Mouse (Mus musculus) urinary bladder, postnatal 36 days (tissue): ENCODE data around the gene Slc7a8.

Experiments
- DNase-seq, 2 experiments: peaks; one replicate each; pipeline ENCODE4 v3.0.0; 2022; ENCODE audit warnings: low spot score in 2 of 2, mixed read lengths in 1 of 2

The Slc7a8 gene

DNA sequence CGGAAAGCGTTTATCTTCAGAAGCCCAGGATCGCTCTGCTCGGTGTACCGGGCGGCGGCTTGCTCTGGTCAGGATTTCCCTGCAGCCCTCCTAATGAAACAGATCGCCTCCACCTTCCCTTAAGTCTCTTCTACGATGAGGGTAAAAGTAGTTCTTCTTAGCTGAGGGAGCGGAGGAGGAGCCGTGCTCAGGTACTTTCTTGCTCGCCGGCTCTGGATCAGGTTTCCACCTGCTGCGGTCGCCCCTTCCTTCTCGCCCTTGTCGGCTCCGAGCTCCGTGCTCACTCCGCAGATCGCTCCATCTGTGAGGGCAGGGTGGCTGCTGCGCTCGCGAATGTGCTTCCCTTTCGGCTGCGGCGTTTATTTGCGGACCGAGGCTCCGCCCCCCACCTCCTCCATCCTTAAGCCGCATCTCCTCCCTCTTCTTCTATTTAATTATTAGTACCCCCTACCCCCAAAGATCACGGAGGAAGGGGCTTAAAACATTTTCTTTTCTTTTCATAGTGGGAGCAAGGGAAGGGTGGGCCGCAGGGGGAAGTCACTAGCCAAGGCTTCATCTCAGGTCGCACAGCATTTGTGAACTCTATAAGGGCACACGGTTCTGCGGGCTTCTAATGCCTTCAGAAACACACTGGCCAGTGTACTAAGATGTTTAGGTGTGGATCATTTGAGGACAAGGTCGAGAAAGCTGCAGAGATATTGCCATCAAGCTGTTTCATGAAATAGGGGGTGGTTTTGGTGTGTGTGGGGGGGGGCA, at the start of gene Slc7a8:
Gene Slc7a8 (minus strand): TSS at position 337 of the 756 bp plus-strand sequence.
- DNase-seq, result peak; percentile 54 to 71

DNA sequence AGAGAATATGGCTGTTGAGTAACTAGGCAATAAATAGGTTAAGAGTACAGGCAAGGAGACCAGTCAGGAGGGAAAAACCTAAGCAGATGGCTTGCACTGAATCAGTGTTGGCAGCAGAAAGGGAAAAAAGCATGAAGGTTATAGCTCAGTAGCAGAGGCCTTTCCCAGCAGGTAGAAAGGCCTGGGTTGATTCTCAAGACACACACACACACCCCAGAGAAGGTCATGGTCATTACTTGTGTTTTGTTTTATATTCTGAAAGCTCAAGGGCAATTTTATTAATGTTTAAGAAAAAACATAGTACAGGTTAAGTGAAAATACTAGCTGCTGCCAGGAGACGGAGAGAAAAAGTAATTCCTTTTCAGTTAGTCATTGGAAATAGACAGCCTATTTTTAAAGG, 42.0 kb upstream of the Slc7a8 start:
- no peak for DNase-seq

DNA sequence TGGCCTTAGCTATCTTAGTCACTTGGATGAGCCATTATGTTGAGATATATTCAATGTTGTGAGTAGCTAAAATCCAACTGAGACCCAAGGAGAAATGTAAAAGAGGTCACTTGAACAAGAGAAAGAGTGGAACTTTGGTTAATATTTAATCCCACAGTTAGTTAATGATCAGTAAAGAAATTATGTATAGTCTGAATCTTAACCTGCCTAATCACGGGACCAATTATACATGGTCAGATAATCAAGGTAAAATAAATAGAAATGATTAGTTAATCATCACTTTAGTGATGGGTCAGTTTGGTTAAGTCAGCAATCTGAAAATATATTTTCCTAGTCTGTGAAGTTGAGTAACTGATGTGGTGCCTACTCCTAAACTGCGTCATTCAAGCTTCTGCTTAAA, 40.6 kb upstream of the Slc7a8 start:
- DNase-seq, result no peak

DNA sequence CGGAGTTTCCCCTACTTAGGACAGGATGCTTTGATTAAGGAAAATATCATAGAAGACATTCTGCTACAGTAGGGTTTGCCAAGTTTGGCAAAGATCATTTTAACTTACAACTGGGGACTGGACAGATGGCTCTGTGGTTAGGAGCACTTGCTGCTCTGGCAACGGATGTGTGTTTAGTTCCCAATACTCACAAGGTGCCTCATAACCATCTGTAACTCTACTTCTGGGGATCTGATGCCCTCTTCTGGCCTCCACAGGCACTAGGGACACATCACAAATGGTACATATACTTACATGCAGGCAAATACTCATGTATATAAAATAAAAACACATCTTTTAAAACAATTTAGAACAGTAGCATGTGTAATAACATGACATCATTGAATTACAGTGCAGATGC, 36.0 kb upstream of the Slc7a8 start:
- DNase-seq, result no peak

DNA sequence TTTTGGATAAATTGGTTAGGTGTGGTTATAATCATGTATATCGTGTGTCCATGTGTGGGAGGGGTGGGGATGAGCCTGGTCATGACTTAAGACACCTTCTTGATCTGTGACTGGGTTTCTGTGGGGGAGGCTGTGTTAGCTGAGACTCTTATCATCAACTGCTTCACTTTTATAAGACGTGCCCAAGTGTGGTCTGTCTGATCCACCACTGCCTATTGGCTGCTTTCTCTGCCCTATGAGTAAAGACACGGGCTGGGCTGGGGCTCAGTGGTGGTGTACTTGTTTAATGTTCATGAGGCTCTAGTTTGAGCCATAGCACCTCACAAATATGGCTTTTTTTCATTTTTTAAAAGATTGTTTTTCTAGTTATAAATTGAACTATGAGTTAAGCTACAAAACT, 34.0 kb upstream of the Slc7a8 start:
- no peak for DNase-seq

DNA sequence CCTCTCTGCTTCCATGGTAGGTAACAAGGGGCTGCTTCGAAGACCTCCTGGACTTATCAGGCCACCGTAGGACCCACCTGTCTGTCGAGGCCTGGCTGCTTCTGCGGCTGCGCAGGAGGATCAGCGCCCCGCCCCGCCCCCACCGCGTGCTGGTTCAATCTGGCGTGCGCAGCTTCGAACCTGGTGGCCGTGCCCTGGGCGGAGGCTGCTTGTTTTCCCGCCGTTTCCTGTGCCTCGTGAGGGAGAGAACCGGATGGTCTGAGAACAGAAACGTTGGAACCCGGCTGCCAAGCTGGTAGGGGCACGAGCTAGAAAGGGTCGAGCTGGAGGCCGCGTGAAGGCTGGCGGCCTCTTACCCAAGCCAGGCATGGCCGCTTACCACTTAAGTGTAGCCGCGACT, 32.2 kb upstream of the Slc7a8 start, which contains the start of gene Rnf212b:
Gene Rnf212b (plus strand): TSS at position 151 of the 400 bp plus-strand sequence.
- DNase-seq, result no peak

DNA sequence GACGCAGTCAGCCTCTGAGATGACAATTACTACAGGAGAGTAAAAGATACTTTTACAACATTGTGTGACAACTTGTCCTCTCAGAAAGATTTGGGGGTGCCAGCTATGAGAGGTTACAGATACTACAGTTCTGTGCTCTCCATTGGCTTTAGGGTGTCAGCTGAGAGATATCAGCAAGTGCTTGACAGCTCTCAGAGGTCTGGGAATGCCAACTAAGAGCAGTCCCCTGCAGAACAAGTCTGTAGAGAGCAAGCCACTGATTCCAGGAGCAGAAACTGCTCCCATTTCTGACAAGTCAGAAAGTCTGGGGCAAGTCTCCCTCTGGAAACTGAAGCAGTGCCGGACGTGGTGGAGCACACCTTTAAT, 27.9 kb upstream of the Slc7a8 start:
- DNase-seq, result no peak

DNA sequence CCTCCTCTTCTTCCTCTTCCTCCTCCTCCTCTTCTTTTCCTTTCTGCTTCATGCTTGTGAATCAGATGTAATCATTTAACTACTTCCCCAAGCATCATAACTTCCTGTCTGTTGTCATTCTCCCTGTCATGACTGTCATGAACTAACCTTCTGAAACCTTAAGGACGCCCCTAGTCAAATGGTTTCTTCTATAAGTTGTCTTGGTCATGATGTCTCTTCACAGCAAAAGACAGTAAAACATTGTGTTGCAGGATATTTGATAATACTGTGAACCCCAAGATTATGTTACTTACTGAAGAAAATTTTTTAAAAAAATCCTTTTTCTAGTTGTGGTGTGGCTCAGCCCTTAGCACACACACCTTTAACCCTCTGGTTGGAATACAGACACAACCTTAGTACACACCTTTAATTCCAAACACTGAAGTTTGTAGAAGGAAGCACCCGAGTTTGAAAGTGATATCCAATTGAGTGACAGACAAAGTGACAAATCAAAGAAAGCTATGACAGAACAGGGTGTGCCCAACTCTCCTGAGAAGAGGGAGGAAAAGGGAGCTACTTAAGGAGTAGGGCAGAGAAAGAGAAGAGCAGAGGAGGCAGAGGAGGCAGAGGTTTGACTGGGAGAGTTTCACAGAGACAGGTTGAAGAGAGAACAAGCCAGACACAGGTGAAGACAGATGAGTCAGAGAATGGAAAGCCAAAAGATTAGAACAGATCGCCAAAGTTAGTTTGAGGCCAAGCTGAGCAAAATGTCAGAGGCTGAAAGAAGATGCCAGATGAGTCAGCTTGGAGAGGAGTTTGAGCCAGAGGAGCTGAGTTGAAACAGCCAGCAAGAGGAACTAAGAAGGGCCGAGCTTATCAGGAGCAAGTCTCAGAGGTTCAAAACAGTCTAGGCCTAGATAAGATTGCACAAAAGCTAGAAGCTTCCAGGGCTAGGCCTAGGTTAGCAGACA, 27.2 kb upstream of the Slc7a8 start:
- DNase-seq, result peak; percentile 15 to 22

DNA sequence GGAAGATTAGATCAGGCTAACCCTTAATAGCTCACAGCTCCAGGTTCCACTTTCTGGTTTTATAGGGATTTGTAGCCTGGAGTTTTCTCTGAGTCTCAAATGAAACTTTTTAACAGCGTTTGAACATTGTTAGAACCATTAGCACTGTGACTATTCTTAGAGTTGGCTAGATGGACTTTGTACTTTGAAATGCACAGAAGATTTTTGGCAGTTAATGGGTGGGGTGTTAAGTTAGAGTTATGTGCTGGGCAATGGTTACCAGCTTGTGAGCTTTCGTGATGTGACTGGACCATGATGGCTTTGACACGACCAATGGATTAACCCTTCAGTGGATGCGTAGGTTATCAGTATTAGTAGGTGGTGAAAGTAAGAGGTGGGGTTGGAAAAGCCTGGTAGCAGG, 24.4 kb upstream of the Slc7a8 start:
- DNase-seq, result no peak

DNA sequence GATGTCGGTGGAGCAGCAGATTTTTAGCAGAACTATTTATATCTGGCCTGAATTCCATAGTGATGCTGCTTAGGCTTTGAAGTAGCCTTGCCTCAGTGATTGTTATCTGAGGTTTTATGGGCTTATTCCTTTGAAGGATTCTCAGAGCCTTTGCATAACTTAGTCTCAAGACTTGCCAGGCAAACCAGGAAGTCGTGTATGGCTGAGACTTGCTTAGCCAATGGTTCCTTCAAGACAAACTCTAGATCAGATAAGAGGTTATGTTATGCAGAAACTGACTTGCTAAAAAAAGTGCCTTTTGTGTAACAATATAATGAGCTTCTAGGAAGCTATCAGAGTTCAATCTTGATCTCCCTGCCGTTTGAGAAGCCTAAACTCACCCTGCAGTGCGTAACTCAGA, 20.7 kb upstream of the Slc7a8 start:
- DNase-seq, result no peak

DNA sequence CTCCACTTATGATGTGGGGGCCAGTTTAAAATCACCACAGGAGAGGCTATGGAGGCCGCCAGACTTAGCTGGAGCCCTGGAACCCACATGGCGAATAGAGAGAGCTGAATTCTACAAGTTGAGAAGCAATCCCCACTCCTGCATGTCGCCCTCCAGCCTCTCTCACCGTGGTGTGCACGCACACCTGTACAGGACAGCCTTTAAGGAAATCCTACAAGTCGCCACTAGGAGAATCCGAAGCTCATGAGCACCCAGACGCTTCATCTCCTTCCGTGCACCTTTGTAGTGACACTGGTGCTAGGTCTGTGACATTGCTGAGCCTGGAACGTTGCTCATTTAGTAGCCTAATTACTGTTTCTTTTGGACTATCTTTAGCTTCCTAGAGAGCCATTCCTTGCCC, 17.9 kb upstream of the Slc7a8 start:
- DNase-seq, result no peak

DNA sequence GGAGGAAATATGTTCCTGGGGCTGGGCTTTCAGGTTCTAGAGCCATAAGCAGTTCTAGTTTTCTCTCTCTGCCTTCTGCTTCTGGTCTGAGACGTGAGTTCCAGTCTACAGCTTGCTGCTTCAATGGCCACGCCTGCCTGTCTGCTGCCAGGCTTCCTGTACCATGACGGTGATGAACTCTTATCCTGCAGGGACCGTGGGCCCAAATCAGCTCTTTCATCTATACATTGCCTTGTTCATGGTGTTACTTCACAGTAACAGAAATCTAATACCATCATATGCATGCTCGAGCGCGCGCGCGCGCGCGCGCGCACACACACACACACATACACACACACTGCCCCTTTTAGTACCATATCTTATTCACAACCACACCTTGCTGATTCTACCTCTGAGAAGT, 15.0 kb upstream of the Slc7a8 start:
- no peak for DNase-seq

DNA sequence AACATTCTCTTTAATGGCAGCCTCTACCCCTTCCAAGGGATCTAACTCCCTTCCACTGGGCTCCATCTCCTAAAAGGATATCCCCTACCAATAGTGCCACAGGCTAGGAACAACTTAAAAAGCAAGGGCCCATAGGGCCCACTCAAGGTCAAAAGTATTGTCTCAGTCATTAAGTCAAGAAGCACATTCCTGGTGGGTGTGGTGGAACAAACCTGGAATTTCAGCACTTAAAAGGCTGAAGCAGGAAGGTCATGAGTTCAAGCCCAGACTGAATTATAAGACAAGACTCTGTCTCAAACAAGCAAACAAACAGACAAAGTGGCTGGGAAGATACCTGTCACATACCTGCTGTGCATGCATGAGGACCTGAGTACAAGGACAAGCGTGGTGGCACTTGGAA, 14.2 kb upstream of the Slc7a8 start:
- no peak for DNase-seq

DNA sequence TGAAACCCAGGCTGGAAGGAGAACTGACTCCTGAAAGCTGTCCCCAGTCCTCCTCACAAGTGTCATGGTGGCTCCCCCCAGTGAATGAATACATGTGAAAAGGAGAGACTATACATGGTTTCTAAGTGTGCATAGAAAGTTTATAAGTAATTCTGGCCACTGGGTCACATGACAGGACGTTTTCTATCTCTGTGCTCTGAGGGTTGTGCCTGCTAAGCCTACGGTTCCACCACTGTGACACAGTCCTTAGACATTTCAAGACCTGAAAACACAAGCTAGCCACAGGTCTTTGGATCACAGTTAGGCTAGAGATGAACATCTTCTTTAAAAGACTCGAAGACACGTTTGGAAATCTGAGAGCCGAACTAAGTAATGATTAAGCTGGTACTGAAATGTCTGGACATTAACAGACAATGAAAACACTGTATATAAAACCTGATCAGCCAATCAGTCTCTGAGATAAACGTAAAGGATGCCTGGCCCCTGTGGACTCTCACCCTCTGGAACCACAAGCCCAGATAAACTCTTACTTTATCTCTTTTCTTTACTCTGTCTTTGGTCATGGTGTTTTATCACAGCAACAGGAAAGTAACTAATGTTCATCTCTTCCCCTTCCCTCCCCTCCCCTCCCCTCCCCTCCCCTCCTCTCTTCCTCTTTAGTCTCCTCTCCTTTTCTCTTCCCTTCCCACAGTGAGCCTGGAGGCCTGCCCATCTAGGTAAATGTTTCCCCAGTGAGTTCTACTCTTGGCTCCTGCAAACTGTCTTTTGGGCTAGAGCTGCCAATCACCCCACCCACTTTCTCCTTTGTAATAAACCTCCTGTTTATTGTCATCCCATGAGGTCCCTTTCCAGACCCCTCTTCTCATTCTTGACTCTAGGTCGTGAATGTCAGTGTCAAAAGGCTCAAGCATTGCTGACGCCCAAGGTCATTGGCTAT, 12.4 kb upstream of the Slc7a8 start:
- no peak for DNase-seq

DNA sequence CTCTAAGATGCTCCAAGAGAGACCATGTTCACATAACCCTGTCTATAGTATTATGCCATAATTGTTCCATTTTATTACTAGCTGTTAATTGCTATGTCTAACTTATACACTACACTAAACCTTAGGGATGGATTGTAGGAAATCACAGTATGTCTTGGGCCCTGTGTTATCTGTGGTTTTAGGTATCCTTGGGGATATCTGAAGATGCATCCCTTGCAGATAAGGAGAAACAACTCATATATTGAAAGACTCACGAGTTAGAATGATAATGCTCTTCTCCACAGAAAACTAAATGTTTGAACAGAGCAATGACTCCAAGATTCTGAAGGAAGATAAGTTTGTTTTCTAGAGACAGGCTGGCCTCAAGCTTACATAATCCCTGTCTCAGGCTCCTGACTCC, 11.6 kb upstream of the Slc7a8 start:
- DNase-seq, result no peak

DNA sequence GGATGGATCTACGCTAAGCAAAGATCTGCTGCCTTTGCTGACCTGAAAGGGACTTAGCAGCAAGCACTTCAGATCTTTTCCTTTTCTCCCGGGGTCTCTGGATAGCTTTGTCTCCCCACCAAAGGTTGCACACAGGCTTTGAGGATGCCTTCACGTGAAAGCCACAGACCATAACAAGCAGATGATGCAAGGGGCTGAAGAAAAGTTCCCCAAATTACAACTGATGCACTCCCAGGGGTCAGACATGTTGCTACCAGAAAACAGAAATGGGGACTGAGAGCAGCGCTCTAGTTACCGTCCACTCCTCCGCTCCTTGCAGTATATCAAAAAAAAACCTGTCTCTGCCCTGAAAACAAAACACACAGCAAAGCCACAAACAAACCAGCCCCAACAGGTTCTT, 10.4 kb upstream of the Slc7a8 start:
- no peak for DNase-seq

DNA sequence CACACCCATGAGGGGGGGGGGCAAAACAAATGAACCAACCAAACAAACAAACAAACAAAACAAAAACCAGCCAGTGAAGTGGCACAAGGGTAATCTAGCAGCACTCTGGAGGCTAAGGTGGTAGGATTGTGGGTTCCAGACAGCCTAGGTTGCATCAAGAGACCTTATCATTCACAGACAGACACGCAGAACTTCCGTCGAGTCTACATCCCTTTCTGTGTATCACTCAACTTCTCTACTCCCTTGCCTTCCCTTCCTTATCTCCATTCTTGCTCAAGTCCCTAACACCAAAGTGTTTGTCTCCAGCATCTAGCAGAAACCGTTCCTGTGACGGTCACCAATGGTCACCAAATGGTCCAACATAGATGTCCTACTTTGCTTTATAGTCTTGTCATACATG, 6.5 kb upstream of the Slc7a8 start:
- no peak for DNase-seq

DNA sequence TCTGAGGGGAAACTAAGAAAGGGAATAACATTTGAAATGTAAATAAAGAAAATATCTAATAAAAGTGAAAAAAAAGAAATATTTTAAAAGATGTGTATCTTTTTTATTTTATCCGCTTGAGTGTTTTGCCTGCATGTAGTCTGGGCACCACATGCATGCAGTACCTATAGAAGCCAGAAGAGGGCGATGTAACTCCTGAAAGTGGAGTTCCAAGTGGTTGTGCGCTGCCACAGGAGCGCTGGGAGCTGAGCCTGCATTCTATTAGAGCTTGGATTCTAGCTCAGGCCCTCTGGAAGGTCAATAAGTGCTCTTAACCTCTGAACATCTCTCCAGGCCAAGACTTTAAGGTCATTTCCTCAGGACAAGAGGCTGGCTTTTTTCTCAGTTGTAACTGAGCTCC, 5.5 kb upstream of the Slc7a8 start:
- DNase-seq, result no peak

DNA sequence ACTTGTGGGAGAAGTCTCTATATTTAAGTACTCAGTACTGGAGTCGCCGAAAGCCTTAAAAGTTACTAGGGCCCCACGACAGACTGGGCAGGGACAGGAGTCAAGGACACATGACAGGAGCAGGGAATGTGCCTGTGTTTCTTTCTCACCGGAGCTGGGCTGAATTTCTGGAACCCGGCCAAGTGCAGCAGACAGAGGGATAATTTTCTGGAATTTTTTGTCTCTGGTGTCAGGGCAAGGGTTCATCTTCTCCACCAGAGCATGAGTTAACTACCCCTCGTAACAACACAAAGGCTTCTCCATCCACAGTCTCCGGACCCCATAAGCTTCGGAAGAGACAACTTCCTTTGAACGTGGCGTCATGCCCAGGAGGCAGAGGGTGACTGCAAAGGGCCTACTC, 4.7 kb upstream of the Slc7a8 start:
- peak in 1 of 2 experiments; percentile 8 for DNase-seq

DNA sequence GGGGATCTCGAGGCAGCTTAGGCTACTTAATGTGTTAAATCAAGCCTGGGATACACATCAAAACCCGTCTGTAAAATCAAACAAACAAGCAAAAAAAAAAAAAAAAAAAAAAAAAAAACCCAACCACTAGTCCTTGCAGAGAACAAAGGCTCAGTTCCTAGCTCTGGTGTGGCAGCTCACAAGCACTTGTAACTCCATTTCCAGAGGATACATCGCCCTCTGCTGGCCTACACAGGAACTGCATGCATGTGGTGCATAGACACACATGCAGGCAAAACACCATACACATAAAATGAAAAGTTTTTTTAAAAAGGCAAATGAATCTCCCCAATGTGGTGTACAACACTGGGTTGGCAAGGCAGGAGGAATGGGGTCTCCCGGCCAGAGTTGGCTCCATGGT, 4.2 kb upstream of the Slc7a8 start:
- peak; percentile 57 to 76 for DNase-seq

DNA sequence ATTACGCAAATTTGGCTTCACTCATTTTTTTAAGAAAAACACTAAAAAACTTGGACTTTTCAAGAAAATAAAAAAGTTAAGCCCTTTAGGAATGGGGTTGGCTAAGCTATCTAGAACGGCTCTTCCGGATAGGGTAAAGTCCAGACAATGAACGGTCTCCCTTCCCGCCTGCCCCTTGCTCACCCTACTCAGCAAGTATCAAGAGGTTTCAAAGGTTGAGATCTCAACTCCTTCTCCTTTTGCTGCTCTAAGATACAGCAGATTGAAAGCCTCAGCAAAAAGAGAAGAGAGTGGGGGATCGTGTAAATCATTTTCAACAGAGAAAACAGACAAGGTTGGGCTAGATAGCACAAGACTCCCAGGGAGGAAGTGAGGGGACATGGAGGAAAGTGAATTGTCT, 1.2 kb upstream of the Slc7a8 start:
- DNase-seq, result no peak
